Mouse (Mus musculus) embryo, embryonic 10.5 days (tissue): ENCODE results near the gene Clp1.

Experiments used
- DNase-seq: peaks from one replicate; pipeline ENCODE4 v3.0.0-alpha.2; 2015; ENCODE audit warnings: low spot score

Clp1 gene

DNA sequence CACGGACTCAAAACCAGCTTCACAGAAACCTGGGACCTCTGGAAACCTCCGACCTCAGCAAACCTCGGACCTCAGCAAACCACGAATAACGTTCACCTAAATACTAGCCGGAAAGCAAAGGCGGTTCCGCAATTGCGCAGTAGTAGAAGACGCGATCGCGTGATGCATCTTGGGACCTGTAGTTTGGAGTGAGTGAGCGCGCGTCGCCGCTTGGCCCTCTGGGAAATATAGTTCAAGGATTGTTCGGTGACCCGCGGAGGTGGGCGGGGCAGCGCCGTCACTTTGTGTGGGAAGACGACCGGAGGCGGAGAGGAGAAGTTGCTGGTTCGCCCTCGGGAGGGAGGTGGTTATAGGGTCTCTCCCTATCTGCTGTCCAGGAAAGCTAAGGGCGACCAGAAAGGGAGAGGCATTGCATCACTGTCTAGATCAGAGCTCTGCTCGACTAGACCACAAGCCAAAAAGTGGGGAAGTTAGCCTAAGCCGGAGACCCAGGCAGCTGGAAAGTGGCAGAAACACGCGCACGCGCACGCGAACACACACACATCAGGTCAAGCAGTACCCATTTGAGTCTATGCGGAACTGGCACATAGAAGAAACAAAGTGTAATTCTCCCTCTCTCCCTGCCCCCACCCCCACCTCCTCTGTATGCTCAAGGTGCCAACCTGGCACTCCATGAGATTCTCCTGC is at the start of gene Clp1:
Clp1 (minus strand) TSS at position 179 of the 687 bp plus-strand sequence.
- peak; percentile 99 for DNase-seq

DNA sequence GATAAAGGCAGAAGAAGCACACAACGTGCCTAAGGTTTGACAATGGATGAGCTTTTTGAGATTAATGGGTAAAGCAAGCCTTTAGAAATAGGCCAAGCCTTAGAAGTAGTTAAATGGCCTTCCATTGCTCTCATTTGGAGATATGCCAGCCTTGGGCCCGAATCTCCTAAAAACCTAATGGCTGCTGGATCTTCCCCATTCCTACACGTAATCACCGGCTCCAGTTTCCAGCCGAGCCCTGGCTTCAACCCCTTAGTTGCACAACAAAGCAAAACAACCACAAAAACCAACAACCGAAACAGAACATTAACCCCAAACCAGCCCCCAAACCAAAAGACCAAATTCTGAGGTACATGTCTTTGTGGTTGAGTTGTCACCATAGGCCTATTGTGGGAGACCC is 48.5 kb upstream of the Clp1 start:
- DNase-seq: no peak

DNA sequence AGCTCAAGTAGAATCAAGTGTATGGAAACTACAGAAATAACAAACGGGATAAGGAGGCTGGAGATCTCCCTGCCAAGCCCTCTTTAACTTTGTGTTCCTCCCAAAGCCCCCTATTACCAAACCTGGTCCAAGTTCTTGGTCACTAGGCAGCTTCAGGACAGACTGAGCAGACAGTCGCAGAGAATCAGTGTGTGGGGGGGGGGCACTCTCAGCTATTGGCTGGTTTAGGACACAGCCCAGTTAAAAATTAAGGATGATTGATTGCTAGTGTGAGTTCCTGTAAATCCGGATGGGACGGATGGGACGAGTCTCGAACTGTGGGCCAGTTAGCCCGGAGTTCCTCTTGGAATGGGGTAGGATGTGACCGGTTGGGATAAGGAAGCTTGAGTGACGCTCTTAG is 48.1 kb upstream of the Clp1 start, which contains the start of gene Serping1:
Serping1 (minus strand) TSS at position 204 of the 400 bp plus-strand sequence.
- DNase-seq: peak; percentile 47

DNA sequence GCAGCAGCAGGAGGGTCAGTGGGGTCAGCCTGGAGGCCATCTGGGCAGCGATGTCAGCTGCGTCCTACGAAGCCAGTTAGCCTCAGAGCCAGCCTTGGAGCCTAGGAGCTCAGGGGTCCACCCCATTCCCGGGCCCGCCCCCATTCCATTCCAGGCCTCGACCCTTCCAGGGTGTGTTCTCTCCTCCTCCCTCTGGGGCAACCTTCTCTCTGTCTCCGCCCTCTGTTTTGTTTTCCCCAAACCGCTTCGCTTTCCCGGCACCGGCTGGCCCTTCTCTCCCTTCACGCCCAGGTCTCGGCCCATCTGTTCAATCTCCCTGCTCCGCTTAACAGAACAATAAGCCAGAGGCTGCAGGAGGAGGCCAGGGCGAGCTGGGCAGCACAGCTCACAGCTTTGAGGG is 47.6 kb upstream of the Clp1 start:
- DNase-seq: peak; percentile 93

DNA sequence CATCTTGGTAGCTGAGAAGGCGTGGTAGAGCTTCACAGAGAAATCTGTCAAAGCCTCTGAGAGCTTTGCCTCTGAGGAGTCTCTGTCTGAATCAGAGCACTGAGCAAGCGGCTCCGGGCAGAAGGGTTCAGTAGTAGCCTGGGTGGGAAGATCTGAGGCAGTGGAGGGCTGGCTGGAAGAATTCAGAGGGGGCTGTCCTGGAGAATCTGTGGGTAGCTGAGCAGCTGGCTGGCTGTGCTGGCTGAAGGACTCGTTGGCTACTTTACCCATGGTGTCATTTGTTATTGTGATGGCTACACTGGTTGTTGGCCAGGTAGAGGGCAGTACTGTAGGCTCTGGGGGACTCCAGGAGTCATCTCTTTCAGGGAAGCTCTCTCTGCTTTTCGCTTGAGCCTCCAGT is 46.0 kb upstream of the Clp1 start:
- no peak for DNase-seq

DNA sequence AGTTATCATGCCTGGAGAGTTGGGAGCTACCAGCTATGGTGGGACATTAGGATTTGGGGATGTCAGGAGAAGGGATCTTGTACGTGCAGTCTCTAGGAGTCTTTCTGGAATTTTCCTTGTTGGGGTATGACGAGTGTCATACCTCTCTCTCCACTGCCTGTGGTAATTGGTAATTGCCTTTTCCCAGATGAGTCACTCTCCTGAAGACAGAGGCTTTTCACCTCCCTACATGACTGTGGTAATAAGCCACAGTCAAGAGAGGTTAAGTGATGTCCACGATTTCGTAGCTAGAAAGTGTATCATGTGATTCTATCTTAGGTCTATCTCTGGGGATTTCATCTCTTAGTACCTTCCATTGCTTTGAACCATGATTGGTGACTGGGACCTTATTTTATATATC is 45.3 kb upstream of the Clp1 start:
- no peak for DNase-seq

DNA sequence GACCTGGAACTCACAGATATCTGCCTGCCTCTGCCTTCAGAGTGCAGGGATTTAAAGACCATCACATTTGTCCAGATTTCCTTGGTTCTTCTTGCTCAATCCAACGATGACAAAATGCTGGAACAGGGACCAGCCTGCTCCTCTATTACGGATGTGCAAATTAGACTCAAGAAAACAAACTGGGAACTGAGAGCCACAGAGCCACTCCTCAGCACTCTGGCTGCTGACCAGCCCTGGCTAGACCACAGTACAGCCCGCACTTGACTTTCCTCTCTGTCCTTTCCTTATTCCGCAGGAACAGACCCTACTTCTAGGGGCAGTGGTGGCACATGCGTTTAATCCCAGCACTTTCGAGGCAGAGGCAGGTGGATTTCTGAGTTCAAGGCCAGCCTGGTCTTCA is 43.4 kb upstream of the Clp1 start:
- DNase-seq: no peak

DNA sequence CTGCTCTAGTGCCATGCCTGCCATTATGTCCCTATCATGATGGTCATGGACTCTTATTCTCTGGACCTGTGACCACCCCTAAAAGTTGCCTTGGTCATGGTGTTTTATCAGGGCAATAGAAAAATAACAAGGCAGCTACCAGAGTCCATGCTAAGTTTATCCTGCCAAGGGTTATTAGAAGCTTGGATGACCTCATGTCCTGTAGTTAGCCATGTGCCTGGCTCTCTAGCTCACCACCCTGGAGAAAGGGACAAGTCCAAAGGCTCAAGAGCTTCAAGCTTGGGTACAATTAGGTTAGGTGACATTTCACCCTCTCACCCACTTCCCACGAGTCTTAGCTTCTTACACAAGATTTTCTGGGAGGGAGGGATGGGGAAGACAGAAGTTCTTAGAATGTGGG is 35.7 kb upstream of the Clp1 start:
- DNase-seq: no peak

DNA sequence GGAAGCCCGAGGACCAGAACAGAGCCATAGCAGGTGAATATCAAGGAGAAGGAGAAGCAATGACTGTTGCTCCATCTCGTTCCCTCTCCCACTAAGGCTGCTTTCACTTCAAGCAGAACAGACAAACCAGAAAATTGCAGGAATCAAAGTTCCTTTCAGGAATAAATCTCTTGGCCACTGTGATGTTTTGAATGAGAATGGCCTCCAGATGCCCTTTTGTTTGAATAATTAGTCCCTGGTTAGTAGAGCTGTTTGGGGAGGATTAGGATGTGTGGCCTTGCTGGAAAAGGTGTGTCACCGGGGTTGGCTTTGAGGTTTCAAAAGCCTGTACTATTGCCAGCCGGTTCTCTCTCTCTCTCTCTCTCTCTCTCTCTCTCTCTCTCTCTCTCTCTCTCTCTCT is 35.1 kb upstream of the Clp1 start:
- DNase-seq: no peak

DNA sequence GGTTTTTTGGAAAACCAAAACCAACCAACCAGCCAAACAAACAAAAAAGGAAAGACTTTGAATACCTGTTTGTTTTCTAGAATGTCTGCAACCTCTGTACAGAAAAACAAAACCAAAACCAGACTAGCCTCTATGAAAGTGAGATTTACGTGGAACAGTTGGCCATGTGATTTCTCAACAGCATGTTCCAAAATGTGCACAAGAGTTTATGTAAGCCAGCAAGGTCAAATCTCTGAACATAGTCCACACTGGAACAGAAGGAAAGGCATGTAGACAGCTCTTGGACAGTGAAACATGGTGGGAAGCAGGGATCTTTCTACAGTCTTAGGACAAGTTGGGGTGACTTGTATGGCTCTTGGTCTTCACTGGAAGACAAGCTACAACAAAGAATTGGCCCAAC is 34.7 kb upstream of the Clp1 start:
- no peak for DNase-seq

DNA sequence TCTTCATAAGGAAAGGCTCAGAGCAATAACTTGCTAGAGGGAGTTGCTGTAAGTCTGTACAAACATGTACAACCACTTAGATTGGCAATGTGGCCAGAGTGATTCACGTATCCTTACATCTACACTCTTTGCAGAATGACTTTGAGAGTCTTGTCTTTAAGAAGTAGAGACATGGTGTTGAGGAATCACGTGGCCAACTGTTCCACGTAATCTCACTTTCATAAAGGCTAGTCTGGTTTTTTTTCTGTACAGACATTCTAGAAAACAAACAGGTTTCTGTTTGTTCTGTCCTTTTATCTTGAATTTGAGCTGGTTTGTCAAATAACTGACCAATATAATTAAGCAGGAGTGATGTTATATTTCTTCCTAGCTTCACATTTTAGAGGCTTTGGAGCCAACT is 34.2 kb upstream of the Clp1 start:
- no peak for DNase-seq

DNA sequence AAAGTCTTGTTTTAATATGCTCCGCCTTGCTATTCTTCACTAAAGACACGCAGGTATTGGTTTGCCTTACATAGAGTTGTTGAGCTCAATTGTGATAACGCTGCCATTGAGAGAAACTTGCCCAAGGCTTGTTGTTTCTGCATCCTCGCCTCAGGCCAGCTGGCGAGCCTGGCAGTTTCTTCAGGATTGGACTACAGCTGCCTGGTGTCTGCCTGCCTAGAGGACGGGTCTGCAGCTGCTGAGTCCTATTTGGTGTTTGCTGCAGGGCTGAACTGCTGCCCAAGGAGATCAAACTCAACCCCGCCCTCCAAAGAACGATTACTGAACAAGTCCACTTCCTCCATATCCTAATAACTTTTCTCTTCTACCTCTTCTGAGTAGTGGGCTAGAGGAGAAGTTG is 33.6 kb upstream of the Clp1 start:
- DNase-seq: no peak

DNA sequence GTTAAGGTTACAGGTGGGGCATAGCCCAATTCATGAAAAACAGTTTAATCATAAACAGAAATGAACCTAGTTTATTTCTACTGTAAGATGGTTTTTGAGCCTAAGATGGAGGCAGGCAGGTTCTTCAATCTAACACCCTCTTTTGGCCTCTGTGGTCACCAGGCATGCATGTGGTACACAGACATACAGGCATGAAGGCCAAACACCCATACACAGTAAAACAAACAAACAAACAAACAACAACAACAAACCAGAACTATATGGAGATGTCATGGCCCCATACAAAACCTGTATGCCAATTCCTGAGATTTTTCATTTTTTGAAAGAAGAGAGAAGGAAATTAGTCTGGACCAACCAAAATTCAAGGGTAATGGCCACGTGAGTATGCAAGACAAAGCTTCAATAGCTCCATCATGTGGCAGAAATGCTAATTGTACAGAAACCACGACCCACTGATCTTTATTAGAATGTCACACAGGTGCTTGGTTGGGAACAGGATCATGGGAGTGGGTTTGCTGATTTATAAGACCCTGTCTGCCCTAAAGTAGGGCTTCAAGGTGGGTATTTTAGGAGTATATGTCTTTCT is 31.5 kb upstream of the Clp1 start:
- peak; percentile 89 for DNase-seq

DNA sequence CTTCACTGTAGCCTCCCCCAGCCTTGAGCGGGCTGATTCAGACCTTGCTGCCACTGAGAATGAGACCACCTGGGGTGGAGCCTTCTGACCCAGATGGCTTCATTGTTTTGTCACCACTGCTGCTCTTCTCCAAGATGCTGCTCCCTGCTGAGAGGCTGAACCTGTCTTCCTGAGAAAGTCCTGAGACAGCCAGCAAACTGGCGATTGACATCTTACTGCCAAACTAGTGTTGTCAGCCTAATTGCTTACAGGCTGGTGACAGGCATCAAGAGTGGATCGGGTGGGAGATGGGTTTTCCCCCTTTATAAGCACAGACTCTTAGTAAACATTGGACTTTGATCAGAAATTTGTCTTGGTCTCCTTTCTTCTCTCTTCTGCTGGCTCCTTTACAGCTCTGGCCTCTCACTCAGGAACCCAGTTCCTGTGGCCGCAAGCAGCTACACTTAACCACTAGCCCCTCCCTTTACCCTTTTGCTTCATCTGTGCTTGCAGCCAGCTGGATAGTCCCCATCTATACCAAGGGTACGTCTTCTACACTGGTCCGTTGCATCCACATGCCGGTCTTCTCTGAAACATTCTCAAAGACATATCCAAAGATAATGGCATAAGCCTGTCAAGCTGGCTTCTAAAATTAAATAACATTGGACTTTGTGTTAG is 30.0 kb upstream of the Clp1 start:
- DNase-seq: no peak

DNA sequence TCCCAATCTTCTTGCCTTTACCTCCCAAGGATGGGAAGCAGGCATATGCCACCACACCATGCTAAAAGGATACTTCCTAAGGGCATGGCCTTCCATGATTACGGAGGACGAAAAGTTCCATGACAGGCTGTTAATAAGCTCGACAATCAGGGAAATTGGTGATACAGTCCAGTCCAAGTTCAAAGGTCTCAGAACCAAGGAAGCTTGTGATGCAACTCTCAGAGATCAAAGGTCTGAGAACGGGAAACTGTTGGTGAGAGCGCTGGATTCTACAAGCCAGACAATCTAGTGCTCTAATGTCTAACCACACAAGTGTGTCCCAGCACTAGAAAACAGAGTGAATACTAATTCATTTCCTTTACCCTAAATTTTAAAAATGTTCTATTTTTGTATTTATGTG is 29.1 kb upstream of the Clp1 start:
- DNase-seq: no peak

DNA sequence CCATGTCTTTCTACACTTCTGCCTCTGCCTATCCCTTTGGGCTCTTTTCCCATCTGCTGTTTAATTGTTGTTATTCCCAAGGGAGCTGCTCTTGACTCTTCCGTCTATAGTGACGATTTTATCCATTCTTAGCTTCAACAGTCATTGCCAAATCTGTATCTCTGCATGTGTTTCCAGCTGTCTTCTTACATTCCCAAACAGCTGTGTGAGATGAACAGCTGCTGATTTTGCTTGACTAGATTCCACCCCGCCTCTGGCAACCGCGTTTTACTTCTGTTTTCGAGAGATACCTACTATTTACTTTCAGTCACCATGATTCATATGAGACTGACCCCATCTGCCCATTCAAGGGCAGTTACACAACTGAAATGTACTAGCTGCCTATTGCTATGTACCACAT is 23.0 kb upstream of the Clp1 start:
- no peak for DNase-seq

DNA sequence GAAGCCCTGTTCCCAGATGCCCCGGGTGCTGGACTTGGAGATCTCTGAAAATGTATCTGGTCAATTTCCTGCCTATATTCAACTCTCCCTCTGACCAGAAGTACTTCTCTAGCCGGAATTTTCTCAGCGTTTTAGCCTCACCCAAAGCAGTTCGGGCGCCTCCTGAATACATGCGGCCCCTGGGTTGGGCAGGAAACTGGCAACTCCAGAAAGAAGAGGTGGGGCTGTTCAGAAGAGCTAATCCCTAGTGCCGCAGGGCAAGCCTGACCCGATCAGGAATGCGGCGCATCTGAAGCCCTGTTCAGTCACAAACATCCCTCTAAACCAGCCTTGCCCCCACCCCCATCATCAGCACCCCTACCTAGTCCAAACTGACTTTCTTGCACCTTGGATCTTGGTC is 17.0 kb upstream of the Clp1 start:
- peak; percentile 77 for DNase-seq

DNA sequence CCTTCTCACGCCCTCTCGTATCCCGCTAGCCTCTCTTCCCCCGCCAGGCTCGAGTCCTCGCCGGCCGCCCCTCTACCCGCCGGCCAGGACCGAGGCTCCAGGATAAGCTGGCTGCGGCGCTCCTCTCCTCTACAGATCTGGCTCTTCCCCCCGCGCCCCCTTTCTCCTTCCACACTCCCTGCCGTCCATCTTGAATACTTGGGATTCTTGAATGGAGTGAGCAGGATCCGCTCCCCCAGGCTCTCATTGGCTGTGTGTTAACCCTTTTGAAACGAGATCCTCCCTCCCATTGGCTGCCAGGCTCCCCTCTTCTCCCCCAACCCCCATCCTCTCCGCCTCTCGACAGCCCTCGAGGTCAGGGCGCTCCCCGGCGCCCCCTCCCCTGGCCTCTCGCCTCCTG is 16.4 kb upstream of the Clp1 start, which contains the start of gene Gm19426:
Gm19426 (minus strand) TSS at position 95 of the 400 bp plus-strand sequence.
- DNase-seq: peak; percentile 98

DNA sequence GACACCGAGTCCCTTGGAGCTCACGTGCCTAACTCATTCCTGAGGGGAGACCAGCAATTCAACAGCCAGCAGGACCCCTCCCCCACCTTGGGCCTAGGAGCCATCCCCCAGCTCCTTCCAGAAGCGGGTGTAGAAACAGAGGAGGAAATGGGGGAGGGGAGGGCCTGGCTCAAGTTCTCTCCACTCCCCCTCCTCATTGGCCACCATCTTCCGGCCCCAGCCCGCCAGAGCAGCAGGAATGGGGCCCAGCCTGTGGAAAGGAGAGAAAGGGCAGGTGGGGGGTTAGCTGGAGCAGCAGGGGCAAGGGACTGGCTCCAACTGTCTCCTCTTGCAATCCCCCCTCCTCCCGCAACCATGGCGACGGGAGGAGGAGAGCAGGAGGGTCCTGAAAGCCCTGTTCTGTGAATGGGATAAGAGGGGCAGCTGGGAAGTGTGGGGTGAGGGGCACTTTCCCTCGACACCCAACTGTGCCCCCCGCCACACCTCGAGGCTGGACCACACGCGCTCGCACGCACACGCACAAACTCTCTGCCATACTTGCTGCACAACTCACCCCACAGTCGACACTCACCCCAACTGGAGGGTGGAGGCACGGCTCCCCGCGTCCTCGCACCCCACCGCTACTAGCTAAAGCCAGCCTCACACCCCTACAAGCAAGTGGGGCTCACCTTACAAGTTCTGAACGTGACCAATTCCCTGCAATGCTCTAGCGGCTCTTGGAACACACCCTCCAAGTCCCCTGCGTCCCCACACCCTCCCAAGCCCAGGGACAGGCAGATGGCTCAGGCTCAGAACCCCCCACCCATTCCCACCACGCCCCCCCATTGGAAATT is 15.5 kb upstream of the Clp1 start:
- peak; percentile 99 for DNase-seq

DNA sequence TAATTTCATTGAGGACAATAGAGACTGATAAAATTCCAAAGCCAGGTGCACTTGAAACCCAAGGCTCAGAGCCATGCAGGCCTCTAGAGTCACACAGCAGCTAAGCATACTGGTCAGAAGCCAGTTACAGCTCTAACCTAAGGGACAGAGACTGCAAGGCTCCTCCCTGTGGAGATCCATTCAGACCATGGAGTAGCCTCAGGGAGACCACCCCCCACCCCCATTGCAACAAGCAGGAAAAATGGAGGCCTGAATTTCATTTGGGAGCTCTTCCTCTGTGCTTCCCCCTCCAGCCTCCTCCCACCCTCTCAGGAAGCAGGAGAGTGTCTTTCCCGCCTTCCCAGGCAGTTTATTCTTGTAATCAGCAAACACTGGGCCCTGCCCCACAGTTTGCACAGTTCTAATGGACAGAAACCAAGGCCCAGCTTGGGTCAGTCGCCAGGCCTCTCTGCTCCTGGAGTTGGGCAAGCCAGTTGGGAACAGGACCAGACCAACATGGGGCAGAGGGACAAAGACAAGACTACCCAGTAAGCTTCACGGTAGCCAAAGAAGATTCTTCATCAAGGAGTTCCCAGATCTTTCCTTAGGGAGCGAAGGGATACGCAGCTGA is 14.8 kb upstream of the Clp1 start:
- DNase-seq: peak; percentile 14

DNA sequence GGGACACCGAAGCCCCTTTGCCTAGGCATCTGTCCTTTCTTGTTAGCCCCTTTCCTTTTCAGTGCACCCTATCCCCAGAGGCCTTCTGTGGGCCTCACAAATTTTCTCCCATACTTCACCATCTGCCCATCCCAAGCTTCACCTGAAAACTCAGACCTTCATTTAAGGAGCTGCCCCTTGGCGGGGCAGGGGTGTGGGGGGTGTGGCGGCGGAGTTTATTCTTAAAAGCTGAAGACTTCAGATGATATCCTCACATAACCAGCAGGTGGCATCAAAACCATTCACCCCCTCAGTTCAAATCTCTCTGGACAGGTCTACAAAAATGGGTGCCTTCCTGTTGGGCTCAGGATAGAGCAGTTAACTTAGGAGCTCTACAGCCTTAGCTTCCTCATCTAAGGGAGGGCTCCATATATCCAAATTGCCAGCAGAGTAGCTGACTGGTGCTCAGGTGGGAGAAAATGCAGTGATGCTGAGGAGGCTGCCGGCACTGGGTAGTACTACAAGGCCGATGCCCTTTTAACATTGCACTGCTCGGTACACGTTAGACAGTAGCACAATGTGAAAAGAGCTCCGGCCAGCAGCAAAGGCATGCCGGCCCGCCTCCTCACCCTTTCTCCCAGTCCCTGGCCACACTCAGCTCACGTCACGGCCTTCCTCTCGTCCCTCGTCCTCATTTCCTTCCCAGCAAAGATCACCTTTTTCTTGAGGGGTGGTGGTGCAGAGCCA is 13.6 kb upstream of the Clp1 start:
- DNase-seq: peak; percentile 47
